Mouse (Mus musculus) midbrain, embryonic 13.5 days (tissue): ENCODE data around the gene Marveld2. TPM values are rescaled to one million over a fixed set of nuclear protein-coding genes. Genes with fewer than 3 reads are reported as not detected.

Source experiments
- ATAC-seq: fragments of 200-750 bp; cut with Nextera tagmentation; 2 replicates; pipeline ENCODE4 v1.8.0; 2017; ENCODE audit warnings: mild to moderate bottlenecking, moderate TSS enrichment, moderate library complexity
- H3K27ac ChIP-seq: fragments of 300-500 bp; sonication (generic); 2 replicates; pipeline ENCODE4 v1.5.1; 2015; ENCODE audit warnings: inconsistent platforms, mild to moderate bottlenecking, moderate library complexity
- H3K27me3 ChIP-seq: fragments of 300-500 bp; sonication (generic); 2 replicates; pipeline ENCODE4 v1.6.1; 2015; ENCODE audit warnings: mild to moderate bottlenecking, inconsistent platforms
- H3K36me3 ChIP-seq: fragments of 300-500 bp; sonication (generic); 2 replicates; pipeline ENCODE4 v1.6.1; 2015; ENCODE audit warnings: mild to moderate bottlenecking, inconsistent platforms
- H3K4me1 ChIP-seq: fragments of 300-500 bp; sonication (generic); replicated peaks from 2 replicates; pipeline ENCODE4 v1.6.1; 2015; ENCODE audit warnings: inconsistent platforms
- H3K4me2 ChIP-seq: fragments of 300-500 bp; sonication (generic); replicated peaks from 2 replicates; pipeline ENCODE4 v1.6.1; 2015; ENCODE audit warnings: moderate library complexity, mild to moderate bottlenecking, inconsistent platforms
- H3K4me3 ChIP-seq: fragments of 300-500 bp; sonication (generic); replicated peaks from 2 replicates; pipeline ENCODE4 v1.5.1; 2015; ENCODE audit warnings: mild to moderate bottlenecking, inconsistent platforms
- H3K9ac ChIP-seq: fragments of 300-500 bp; sonication (generic); replicated peaks from 2 replicates; pipeline ENCODE4 v1.6.1; 2015; ENCODE audit warnings: mild to moderate bottlenecking, inconsistent platforms
- H3K9me3 ChIP-seq: fragments of 300-500 bp; sonication (generic); 2 replicates; pipeline ENCODE4 v1.6.1; 2016; ENCODE audit warnings: mild to moderate bottlenecking, inconsistent platforms
- WGBS: fragments of 180-500 bp; shearing (Covaris S2); methylation state at CpG from one replicate; pipeline ENCODE4 v1.1.7; 2015; 5-methylcytosine and 5-hydroxymethylcytosine counted together
- polyA plus RNA-seq: library from polyadenylated mRNA; unstranded; fragments of >200 nt; fragmentation: Nextera tagmentation; extraction: Ambion mirVana; gene quantifications from 2 replicates; pipeline ENCODE4 v1.2.1, GENCODE M21; 2015

The Marveld2 gene
- polyA plus RNA-seq, 1 experiment from 2014 or later: 1.5 TPM

- Histone ChIP-seq H3K27ac (no peak overlapping the region), H3K9ac (no peak overlapping the region), H3K36me3 (peaks cover 13% of the 10 kb centered on the region), H3K4me1 (peaks cover 9% of the 10 kb centered on the region), H3K4me2 (no peak overlapping the region), H3K9me3 (no peaks in the 10 kb centered on the region), H3K27me3 (peaks cover 23% of the 10 kb centered on the region), H3K4me3 (no peak overlapping the region)
- WGBS: 63% methylated on average over 2 of the region's 2 CpGs
- ATAC-seq: no peak
Observed at GRCm38 (mm10) chr13:100612903-100613302, 3.9 kb downstream of the Marveld2 start.

- H3K9me3 ChIP-seq: no peaks in the 10 kb centered on the region
- no peak for ATAC-seq
- H3K4me2 ChIP-seq: no peak overlapping the region
- no peak overlapping the region for H3K9ac ChIP-seq
- H3K27me3 ChIP-seq: peaks cover 17% of the 10 kb centered on the region
- H3K27ac ChIP-seq: no peak overlapping the region
- H3K4me3 ChIP-seq: no peak overlapping the region
- WGBS: 96% methylated on average over 10 of the region's 10 CpGs
- peaks cover 9% of the 10 kb centered on the region for H3K4me1 ChIP-seq
- H3K36me3 ChIP-seq: peaks cover 7% of the 10 kb centered on the region
Observed at GRCm38 (mm10) chr13:100612251-100612650, 4.5 kb downstream of the Marveld2 start.

GRCm38 (mm10) chr13:100611266-100611665 is 5.5 kb downstream of the Marveld2 start:
- Histone ChIP-seq H3K27ac (no peak overlapping the region), H3K9me3 (no peaks in the 10 kb centered on the region), H3K4me2 (no peak overlapping the region), H3K36me3 (0 out of 2 replicates have a peak, but pooled peaks cover 7% of the 10 kb centered on the region), H3K4me3 (no peak overlapping the region), H3K27me3 (peaks cover 9% of the 10 kb centered on the region), H3K4me1 (peaks cover 2% of the 10 kb centered on the region), H3K9ac (no peak overlapping the region)
- ATAC-seq: no peak
- 96% methylated on average over 13 of the region's 13 CpGs for WGBS

- no peak for ATAC-seq
- Histone ChIP-seq H3K9me3 (no peaks in the 10 kb centered on the region), H3K9ac (no peak overlapping the region), H3K27me3 (no peaks in the 10 kb centered on the region), H3K4me2 (no peak overlapping the region), H3K4me1 (no peaks in the 10 kb centered on the region), H3K36me3 (0 out of 2 replicates have a peak, but pooled peaks cover 7% of the 10 kb centered on the region), H3K4me3 (no peak overlapping the region), H3K27ac (no peak overlapping the region)
- WGBS: 85% methylated on average over 8 of the region's 8 CpGs
Observed at GRCm38 (mm10) chr13:100607756-100608155, 9.0 kb downstream of the Marveld2 start.

- 85% methylated on average over 1 of the region's 1 CpGs for WGBS
Observed at GRCm38 (mm10) chr13:100605845-100606244, 10.9 kb downstream of the Marveld2 start.

GRCm38 (mm10) chr13:100603738-100604095 is 13.1 kb downstream of the Marveld2 start:
- Histone ChIP-seq H3K4me3 (no peak overlapping the region), H3K4me2 (no peak overlapping the region), H3K36me3 (no peaks in the 10 kb centered on the region), H3K27me3 (no peaks in the 10 kb centered on the region), H3K9ac (no peak overlapping the region), H3K9me3 (no peaks in the 10 kb centered on the region), H3K27ac (no peak overlapping the region), H3K4me1 (no peaks in the 10 kb centered on the region)
- ATAC-seq: no peak
- WGBS: 90% methylated on average over 11 of the region's 11 CpGs

More at GRCm38 (mm10) chr13:100605845-100606244, 10.9 kb downstream of the Marveld2 start:
- H3K4me1 ChIP-seq: no peaks in the 10 kb centered on the region
- H3K4me2 ChIP-seq: no peak overlapping the region
- H3K4me3 ChIP-seq: no peak overlapping the region
- no peaks in the 10 kb centered on the region for H3K9me3 ChIP-seq
- no peak overlapping the region for H3K9ac ChIP-seq
- ATAC-seq: no peak
- H3K27me3 ChIP-seq: no peaks in the 10 kb centered on the region
- H3K36me3 ChIP-seq: no peaks in the 10 kb centered on the region
- no peak overlapping the region for H3K27ac ChIP-seq

GRCm38 (mm10) chr13:100603031-100603737 is 13.6 kb downstream of the Marveld2 start:
- no peak overlapping the region for H3K27ac ChIP-seq
- no peaks in the 10 kb centered on the region for H3K9me3 ChIP-seq
- 87% methylated on average over 10 of the region's 10 CpGs for WGBS
- H3K4me2 ChIP-seq: no peak overlapping the region
- H3K4me1 ChIP-seq: no peaks in the 10 kb centered on the region
- H3K27me3 ChIP-seq: no peaks in the 10 kb centered on the region
- H3K36me3 ChIP-seq: no peaks in the 10 kb centered on the region
- ATAC-seq: no peak
- H3K9ac ChIP-seq: no peak overlapping the region
- no peak overlapping the region for H3K4me3 ChIP-seq

GRCm38 (mm10) chr13:100602239-100602902 is 14.4 kb downstream of the Marveld2 start:
- Histone ChIP-seq H3K27me3 (no peaks in the 10 kb centered on the region), H3K9ac (no peak overlapping the region), H3K9me3 (no peaks in the 10 kb centered on the region), H3K4me1 (no peaks in the 10 kb centered on the region), H3K36me3 (no peaks in the 10 kb centered on the region), H3K27ac (no peak overlapping the region), H3K4me3 (no peak overlapping the region), H3K4me2 (no peak overlapping the region)
- no peak for ATAC-seq
- WGBS: 59% methylated on average over 5 of the region's 5 CpGs

- ATAC-seq: no peak
- H3K27me3 ChIP-seq: no peaks in the 10 kb centered on the region
- 71% methylated on average over 8 of the region's 8 CpGs for WGBS
Observed at GRCm38 (mm10) chr13:100601034-100601433, 15.7 kb downstream of the Marveld2 start.

GRCm38 (mm10) chr13:100600317-100600716 is 16.5 kb downstream of the Marveld2 start:
- Histone ChIP-seq H3K36me3 (no peaks in the 10 kb centered on the region), H3K4me2 (no peak overlapping the region), H3K27me3 (no peaks in the 10 kb centered on the region), H3K9ac (no peak overlapping the region), H3K4me3 (no peak overlapping the region), H3K27ac (no peak overlapping the region), H3K4me1 (no peaks in the 10 kb centered on the region), H3K9me3 (no peaks in the 10 kb centered on the region)
- no peak for ATAC-seq
- 82% methylated on average over 12 of the region's 12 CpGs for WGBS

More at GRCm38 (mm10) chr13:100601034-100601433, 15.7 kb downstream of the Marveld2 start:
- H3K4me1 ChIP-seq: no peaks in the 10 kb centered on the region
- H3K4me2 ChIP-seq: no peak overlapping the region
- H3K36me3 ChIP-seq: no peaks in the 10 kb centered on the region
- no peak overlapping the region for H3K9ac ChIP-seq
- no peaks in the 10 kb centered on the region for H3K9me3 ChIP-seq
- no peak overlapping the region for H3K27ac ChIP-seq
- no peak overlapping the region for H3K4me3 ChIP-seq

GRCm38 (mm10) chr13:100597284-100597683 is 19.5 kb downstream of the Marveld2 start:
- no peak overlapping the region for H3K4me3 ChIP-seq
- no peak for ATAC-seq
- no peaks in the 10 kb centered on the region for H3K36me3 ChIP-seq
- no peaks in the 10 kb centered on the region for H3K9me3 ChIP-seq
- H3K27me3 ChIP-seq: no peaks in the 10 kb centered on the region
- no peaks in the 10 kb centered on the region for H3K4me1 ChIP-seq
- H3K4me2 ChIP-seq: no peak overlapping the region
- 82% methylated on average over 9 of the region's 9 CpGs for WGBS
- H3K27ac ChIP-seq: no peak overlapping the region
- no peak overlapping the region for H3K9ac ChIP-seq

GRCm38 (mm10) chr13:100595552-100595885 is 21.3 kb downstream of the Marveld2 start:
- Histone ChIP-seq H3K9me3 (no peaks in the 10 kb centered on the region), H3K4me3 (no peak overlapping the region), H3K4me1 (no peaks in the 10 kb centered on the region), H3K27me3 (no peaks in the 10 kb centered on the region), H3K9ac (no peak overlapping the region), H3K27ac (no peak overlapping the region), H3K36me3 (no peaks in the 10 kb centered on the region), H3K4me2 (no peak overlapping the region)
- no peak for ATAC-seq
- WGBS: 86% methylated on average over 3 of the region's 3 CpGs
